11 mouse cellular contexts compared by ENCODE assay signal in genomic region chr4:139489946-139490345, GRCm38 (mm10). TPM values are rescaled to one million over a fixed set of nuclear protein-coding genes. Genes with fewer than 3 reads are reported as not detected.
DNase-seq lines count a peak whose midpoint lies in the region; ATAC-seq lines count a peak whose summit lies in the region.
"Had no signal": no experiment of that assay in that cellular context is flagged by ENCODE, and none has a peak within 500 bp of the region (broad histone marks: within the 10 kb centered on the region; RNA-seq: fewer than 3 reads in every experiment).

No protein-coding gene starts in this region.

- no peaks in the 10 kb centered on the region for H3K27me3 ChIP-seq in heart, embryonic 12.5 days (replicated peaks)
- H3K27me3 ChIP-seq in midbrain, embryonic 13.5 days, result no peaks in the 10 kb centered on the region
- no peaks in the 10 kb centered on the region for H3K27me3 ChIP-seq in midbrain, embryonic 16.5 days (ENCODE audit: control insufficient read depth, insufficient read depth, low read depth, low read length)
- no peaks in the 10 kb centered on the region for H3K27me3 ChIP-seq in stomach, embryonic 16.5 days (ENCODE audit: control insufficient read depth, insufficient read depth, low read length)
- H3K27me3 ChIP-seq: embryonic facial prominence, embryonic 12.5 days; Patski had no signal

- H3K36me3 ChIP-seq in heart, embryonic 12.5 days, result peaks cover 69% of the 10 kb centered on the region
- H3K36me3 ChIP-seq in midbrain, embryonic 13.5 days, result peaks cover 72% of the 10 kb centered on the region
- H3K36me3 ChIP-seq in midbrain, embryonic 16.5 days (ENCODE audit: control insufficient read depth, insufficient read depth, low read length), result peaks cover 25% of the 10 kb centered on the region
- peaks cover 16% of the 10 kb centered on the region; the same call in 1 of the 2 replicates for H3K36me3 ChIP-seq in stomach, embryonic 16.5 days (ENCODE audit: control insufficient read depth, insufficient read depth, low read length)

- no peak for ATAC-seq in heart, embryonic 12.5 days (ENCODE audit: insufficient number of reproducible peaks, low FRiP score)
- ATAC-seq in midbrain, embryonic 13.5 days, result no peak
- no peak for ATAC-seq in midbrain, embryonic 16.5 days
- no peak for ATAC-seq in stomach, embryonic 16.5 days (ENCODE audit: insufficient read depth, low FRiP score)
- ATAC-seq: Patski had no signal

- H3K9ac ChIP-seq in heart, embryonic 12.5 days, result no peak overlapping the region
- 0 out of 2 replicates have a peak overlapping the region, but pooled peaks have one; percentile 3 for H3K9ac ChIP-seq in midbrain, embryonic 13.5 days (replicated peaks)
- no peak overlapping the region for H3K9ac ChIP-seq in midbrain, embryonic 16.5 days (ENCODE audit: low read depth, low read length)
- no peak overlapping the region for H3K9ac ChIP-seq in stomach, embryonic 16.5 days (ENCODE audit: low read length)
- H3K9ac ChIP-seq: embryonic facial prominence, embryonic 12.5 days; lung, embryonic 14.5 days had no signal

- H3K4me1 ChIP-seq in heart, embryonic 12.5 days (replicated peaks), result peaks cover 36% of the 10 kb centered on the region
- H3K4me1 ChIP-seq in midbrain, embryonic 13.5 days (replicated peaks), result no peaks in the 10 kb centered on the region
- no peaks in the 10 kb centered on the region for H3K4me1 ChIP-seq in midbrain, embryonic 16.5 days (ENCODE audit: control insufficient read depth, insufficient read depth, low read length)
- 0 out of 2 replicates have a peak, but pooled peaks cover 4% of the 10 kb centered on the region for H3K4me1 ChIP-seq in stomach, embryonic 16.5 days (ENCODE audit: control insufficient read depth, insufficient read depth, low read length)

- WGBS in heart, embryonic 12.5 days, result 87% methylated on average over 1 of the region's 1 CpGs
- WGBS in midbrain, embryonic 13.5 days, result 89% methylated on average over 1 of the region's 1 CpGs
- 79% methylated on average over 1 of the region's 1 CpGs for WGBS in midbrain, embryonic 16.5 days
- WGBS in stomach, embryonic 16.5 days, result 83% methylated on average over 1 of the region's 1 CpGs

- peak; percentile 94 for DNase-seq in heart, adult 11 months
- peak; percentile 74 to 75 for DNase-seq in cerebellum, postnatal 36 days
- DNase-seq in kidney, postnatal 14 days, result no peak
- no peak for DNase-seq in embryo, embryonic 10.5 days (ENCODE audit: low spot score)

- no peak overlapping the region for H3K4me2 ChIP-seq in heart, embryonic 12.5 days
- no peak overlapping the region for H3K4me2 ChIP-seq in midbrain, embryonic 13.5 days (replicated peaks)
- H3K4me2 ChIP-seq in midbrain, embryonic 16.5 days (ENCODE audit: low read length), result no peak overlapping the region
- H3K4me2 ChIP-seq in stomach, embryonic 16.5 days (ENCODE audit: low read depth, low read length), result no peak overlapping the region
- H3K4me2 ChIP-seq: embryonic facial prominence, embryonic 12.5 days; lung, embryonic 14.5 days had no signal

- no peak overlapping the region for H3K27ac ChIP-seq in heart, embryonic 12.5 days (ENCODE audit: poor library complexity, severe bottlenecking)
- no peak overlapping the region for H3K27ac ChIP-seq in midbrain, embryonic 13.5 days
- no peak overlapping the region for H3K27ac ChIP-seq in midbrain, embryonic 16.5 days (ENCODE audit: low read length)
- H3K27ac ChIP-seq in stomach, embryonic 16.5 days (ENCODE audit: low read length), result 0 out of 2 replicates have a peak overlapping the region, but pooled peaks have one; percentile 25
- H3K27ac ChIP-seq: embryonic facial prominence, embryonic 12.5 days had no signal

- no peaks in the 10 kb centered on the region for H3K9me3 ChIP-seq in heart, embryonic 12.5 days (replicated peaks)
- H3K9me3 ChIP-seq in midbrain, embryonic 13.5 days, result no peaks in the 10 kb centered on the region
- no peaks in the 10 kb centered on the region for H3K9me3 ChIP-seq in midbrain, embryonic 16.5 days (replicated peaks; ENCODE audit: control insufficient read depth, low read length, poor library complexity, severe bottlenecking)
- H3K9me3 ChIP-seq in stomach, embryonic 16.5 days (replicated peaks; ENCODE audit: control insufficient read depth, low read length), result no peaks in the 10 kb centered on the region
- H3K9me3 ChIP-seq: embryonic facial prominence, embryonic 12.5 days had no signal

- H3K4me3 ChIP-seq in heart, embryonic 12.5 days, result no peak overlapping the region
- H3K4me3 ChIP-seq in midbrain, embryonic 13.5 days (replicated peaks), result no peak overlapping the region
- no peak overlapping the region for H3K4me3 ChIP-seq in midbrain, embryonic 16.5 days (ENCODE audit: low read depth, low read length)
- H3K4me3 ChIP-seq in stomach, embryonic 16.5 days (replicated peaks; ENCODE audit: low read length), result no peak overlapping the region
- H3K4me3 ChIP-seq: embryonic facial prominence, embryonic 12.5 days had no signal

RNA-seq across cellular contexts. Expression of gene Iffo2, which starts 40.4 kb away (rescaled TPM):
- 4.8 and 4.9 TPM in 2 replicates for polyA plus RNA-seq in heart, embryonic 12.5 days (2016; fragmentation: Nextera tagmentation; extraction: Ambion mirVana)
- 4.4 and 4.6 TPM in 2 replicates for polyA plus RNA-seq in midbrain, embryonic 13.5 days (2015; fragmentation: Nextera tagmentation; extraction: Ambion mirVana)
- polyA plus RNA-seq in midbrain, embryonic 16.5 days (2015; fragmentation: Nextera tagmentation; extraction: Ambion mirVana), result 3.5 and 3.8 TPM in 2 replicates
- 1.8 and 2.4 TPM in 2 replicates for polyA plus RNA-seq in stomach, embryonic 16.5 days (2015; fragmentation: Nextera tagmentation; extraction: Ambion mirVana)

Comparison
In these comparisons a context has a peak if more than half of its experiments do, and no peak if none do; other contexts are left out.
1. DNase-seq: peak in heart, adult 11 months (single experiment) and cerebellum, postnatal 36 days (2 of 2); none in kidney, postnatal 14 days (single experiment) and embryo, embryonic 10.5 days (single experiment).